Mouse (Mus musculus) megakaryocyte, embryonic 14.5 days (primary cell): ENCODE data around the gene Gm2310.

ENCODE experiments used
- FLI1 ChIP-seq: IDR thresholded peaks from 2 replicates; pipeline ENCODE4 v1.6.1; 2012; ENCODE audit warnings: low read length, inconsistent platforms, mixed read lengths
- GATA1 ChIP-seq: IDR thresholded peaks from 3 replicates; pipeline ENCODE4 v1.6.1; 2012; ENCODE audit warnings: mixed read lengths, low read length, inconsistent platforms, borderline replicate concordance

- no peak for TF ChIP-seq FLI1
- TF ChIP-seq GATA1: no peak
Observed at GRCm38 (mm10) chr15:8502431-8502830, 17.3 kb downstream of the Gm2310 start.
